Mouse (Mus musculus): ENCODE data around the gene Ptk7. TPM values are rescaled to one million over a fixed set of nuclear protein-coding genes. Genes with fewer than 3 reads are reported as not detected.
"Not testable (repeated sequence)": the region's sequence is repeated elsewhere in the genome, so short reads cannot be mapped to it uniquely, and the experiment has no call there.

Gene Ptk7
- total RNA-seq, 2 experiments from 2014 or later = 8.9 to 9.4 TPM

DNA sequence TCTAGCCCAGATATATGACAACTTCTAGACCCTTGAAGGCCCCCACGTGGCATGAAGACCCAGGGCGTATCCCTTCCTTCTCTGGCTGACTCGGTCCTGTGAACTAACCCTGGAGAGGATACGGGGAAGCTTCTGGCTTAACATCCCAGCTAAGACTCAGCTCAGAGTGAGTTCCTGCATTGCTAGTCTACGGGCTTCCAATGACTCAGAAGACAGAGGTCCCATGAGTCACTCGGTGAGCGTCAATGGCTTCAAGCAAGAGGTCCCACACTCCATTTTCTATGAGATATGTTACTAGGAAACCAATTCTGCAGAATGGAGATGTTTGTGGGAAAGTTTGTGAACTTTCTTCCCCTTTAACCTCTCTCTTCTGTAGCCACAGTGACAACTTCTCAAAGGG lies 54.8 kb downstream of the Ptk7 start:
- no peak for DNase-seq (ENCODE audit: extremely low spot score in 1 of 2, low spot score in 1 of 2)

DNA sequence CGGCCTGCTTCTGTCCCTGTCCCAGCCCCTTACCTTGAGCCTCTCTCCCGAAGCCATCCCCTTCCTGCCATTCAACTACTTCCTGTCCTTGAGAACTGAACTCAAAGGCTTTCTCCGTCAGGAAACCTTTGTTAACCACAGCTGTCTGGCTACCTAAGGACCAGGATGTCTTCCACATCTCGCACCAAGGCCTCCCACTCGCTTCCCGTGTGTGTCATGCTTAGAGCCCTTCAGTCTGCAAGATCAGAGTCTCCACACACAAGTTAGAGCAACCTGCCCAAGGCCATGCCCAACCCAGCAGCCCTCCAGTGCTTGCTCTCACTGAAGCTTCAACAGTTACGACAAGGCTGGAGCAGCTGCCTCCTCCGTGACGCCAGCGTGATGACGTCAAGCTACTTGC lies 58.3 kb downstream of the Ptk7 start:
- no peak for DNase-seq (ENCODE audit: extremely low spot score in 1 of 2, low spot score in 1 of 2)

DNA sequence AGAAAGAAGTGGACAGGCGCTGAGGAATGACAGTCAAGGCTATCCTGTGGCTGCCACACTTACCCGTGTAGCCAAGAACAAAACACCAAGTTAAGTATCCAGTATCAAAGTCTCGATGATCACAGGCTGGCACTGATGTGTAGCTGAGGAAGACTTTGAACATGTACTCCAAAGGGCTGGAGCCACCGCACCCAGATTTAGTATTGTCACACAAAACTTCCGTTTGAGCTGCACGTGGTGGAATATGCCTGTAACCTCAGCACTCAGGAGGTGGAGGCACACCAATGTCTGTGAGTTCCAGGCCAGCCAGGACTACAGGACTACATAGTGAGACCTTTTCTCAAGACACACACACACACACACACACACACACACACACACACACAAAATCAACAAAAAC lies 70.2 kb downstream of the Ptk7 start:
- DNase-seq (ENCODE audit: extremely low spot score in 1 of 2, low spot score in 1 of 2) = no peak

DNA sequence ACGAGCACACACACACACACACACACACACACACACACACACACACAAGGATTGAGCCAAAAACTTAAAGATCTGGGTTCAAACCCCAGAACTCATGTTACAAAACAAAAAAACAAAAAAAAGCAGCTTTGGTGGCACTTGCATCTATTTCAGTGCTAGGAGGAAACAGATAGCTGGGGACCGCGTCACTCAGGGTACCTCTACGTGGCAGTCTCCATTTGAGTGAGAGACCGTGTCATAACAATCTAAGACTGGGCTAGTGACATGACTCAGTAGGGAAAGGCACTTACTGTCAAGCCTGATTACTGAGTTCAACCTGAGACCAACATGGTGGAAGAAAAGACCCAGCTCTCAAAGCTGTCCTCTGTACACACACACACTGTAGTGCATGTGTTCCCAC lies 71.2 kb downstream of the Ptk7 start:
- no peak for DNase-seq (ENCODE audit: extremely low spot score in 1 of 2, low spot score in 1 of 2)

DNA sequence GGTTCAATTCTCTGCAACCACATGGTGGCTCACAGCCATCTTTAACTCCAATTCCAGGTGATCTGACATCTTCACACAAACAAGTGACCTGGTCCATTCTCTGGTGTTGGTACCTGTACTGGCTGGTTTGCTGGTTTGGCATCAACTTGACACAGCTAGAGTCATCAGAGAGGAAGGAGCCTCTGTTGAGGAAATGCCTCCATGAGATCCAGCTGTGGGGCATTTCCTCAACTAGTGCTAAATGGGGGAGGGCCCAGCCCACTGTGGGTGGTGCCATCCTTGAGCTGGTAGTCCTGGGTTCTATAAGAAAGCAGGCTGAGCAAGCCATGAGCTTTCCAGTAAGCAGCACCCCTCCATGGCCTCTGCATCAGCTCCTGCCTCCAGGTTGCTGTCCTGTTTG lies 72.0 kb downstream of the Ptk7 start:
- not testable (repeated sequence) for DNase-seq (ENCODE audit: extremely low spot score in 1 of 2, low spot score in 1 of 2)

DNA sequence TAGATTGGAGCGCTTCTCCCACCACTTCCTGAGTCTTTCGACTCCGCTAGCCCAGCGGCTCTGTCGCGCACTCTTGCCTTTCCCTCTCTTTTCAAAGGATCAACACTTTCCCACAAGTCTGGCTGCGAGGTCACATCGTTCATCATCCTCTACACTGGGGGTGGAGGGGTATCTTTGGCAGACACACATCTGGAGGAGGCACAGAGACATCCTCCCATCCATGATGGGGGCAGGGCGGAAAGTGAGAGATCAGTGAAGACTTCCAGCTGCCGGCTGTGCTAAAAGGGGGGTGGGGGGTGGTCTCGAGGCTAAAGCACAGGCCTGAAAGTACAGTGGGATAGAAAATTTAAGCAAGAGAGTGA lies 72.7 kb downstream of the Ptk7 start:
- no peak for DNase-seq (ENCODE audit: extremely low spot score in 1 of 2, low spot score in 1 of 2)

DNA sequence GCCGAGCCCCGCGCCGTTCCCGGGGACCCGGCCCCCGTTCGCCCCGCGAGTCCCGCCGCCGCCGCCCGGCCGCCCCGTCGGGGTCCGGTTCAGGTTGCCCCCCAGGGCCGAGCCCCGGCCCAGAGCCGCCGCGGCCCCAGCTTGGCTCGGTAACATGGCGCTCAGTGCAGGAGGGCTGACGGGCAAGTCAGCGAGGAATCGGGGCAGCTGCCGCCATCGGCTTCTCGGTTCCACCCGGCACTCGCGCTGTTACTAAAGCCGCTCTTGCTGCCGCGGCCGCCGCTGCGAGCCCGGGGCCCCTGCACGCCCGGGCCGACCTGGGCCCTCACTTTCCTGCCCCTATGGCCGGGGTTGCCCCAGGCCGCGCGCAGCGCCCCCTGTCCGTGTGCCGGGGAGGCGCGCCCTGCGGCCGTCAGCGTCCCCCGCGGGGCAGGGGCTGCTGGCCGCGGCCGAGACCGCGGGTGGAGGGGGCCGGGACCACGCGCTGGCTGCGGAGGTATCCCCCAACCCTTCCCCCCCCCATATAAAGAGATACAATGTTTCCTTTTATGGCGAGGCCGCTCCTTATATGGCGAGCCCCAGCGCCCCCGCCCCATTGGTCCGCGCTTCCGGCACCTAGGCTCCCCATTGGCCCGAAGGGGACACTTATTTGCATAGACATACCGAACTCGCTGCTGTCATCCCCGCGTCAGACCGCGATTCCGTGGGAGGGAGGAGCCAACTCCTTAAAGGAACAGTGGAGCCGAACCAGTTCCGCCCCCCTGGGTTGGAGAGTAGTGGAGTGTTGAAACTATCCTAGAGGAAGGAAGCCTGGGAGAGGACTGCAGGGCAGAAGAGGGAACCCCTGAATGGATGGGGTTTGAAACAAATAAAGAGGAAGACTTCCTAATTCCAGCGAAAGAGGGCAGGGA lies 73.4 kb downstream of the Ptk7 start, which contains the start of gene Srf:
Gene Srf (minus strand): TSS at position 503 of the 911 bp plus-strand sequence.
- peak; percentile 84 to 89 for DNase-seq (ENCODE audit: extremely low spot score in 1 of 2, low spot score in 1 of 2)

DNA sequence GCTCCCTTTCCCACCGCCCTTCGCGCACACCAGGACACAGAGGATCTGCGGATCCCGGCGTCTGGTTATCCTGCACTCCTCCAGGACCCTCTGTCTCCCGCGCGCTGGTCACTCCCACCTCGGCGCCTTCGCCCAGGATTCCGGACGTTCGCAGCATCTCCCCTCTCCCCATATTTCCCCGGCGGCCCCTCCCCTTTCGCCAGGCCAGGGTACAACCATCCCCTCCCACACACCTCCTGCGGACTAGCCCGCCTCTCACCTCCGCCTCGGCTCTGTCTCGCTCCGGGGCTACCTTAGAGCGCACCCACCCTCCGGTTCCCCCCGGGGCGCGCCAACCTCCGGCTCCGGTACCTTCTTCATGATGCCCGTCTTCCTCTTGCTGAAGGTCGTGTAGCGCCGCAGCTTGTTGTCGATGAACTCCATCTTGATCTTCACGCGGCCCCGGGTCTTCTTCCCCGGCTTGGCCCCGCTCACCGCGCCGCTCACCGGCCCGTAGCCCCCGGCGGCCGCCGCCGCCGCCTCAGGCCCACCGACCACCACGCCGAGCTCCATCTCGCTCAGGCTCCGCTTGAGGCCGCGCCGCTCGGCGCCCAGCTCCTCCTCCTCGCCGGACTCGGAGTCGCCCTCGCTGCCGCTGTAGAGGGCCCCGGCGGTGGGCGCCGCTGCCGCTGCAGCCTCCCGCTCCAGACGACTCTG lies 74.2 kb downstream of the Ptk7 start:
- no peak for DNase-seq (ENCODE audit: extremely low spot score in 1 of 2, low spot score in 1 of 2)

DNA sequence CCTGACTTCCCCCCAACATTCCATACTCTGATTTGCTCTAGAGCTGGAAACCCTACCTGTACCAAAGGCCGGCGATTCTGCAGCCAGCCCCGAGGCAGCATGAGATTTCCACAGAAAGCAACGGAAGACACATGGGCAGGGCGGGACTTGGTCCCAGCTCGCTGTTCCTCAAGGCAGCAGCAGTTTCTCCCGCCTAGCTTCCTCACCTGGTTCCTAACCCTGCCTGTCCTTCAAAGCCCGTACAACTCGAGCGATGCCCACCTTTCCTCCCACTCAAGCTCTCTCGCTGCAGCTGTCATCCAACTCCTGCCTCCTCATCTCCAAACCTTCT lies 74.7 kb downstream of the Ptk7 start:
- DNase-seq (ENCODE audit: extremely low spot score in 1 of 2, low spot score in 1 of 2) = peak in 1 of 2 experiments; percentile 33

DNA sequence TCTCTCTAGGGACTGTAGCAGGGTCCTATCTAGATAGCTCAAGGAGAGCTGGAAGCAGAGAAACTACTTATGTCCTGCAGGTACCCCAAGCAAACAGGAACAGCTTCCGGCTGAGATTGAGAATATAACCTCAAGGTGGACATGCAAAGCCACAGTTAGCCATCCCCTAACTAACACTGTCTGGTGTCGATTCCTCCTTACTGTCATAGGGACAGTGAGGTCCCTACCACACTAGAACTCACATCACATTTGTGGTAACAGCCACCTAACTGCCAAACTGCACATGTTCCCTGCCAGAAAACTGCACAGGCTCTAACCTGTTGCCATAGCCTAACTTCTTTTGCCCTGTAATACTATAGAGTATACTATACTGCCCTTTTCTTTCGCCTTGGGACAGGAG lies 75.4 kb downstream of the Ptk7 start:
- no peak for DNase-seq (ENCODE audit: extremely low spot score in 1 of 2, low spot score in 1 of 2)

DNA sequence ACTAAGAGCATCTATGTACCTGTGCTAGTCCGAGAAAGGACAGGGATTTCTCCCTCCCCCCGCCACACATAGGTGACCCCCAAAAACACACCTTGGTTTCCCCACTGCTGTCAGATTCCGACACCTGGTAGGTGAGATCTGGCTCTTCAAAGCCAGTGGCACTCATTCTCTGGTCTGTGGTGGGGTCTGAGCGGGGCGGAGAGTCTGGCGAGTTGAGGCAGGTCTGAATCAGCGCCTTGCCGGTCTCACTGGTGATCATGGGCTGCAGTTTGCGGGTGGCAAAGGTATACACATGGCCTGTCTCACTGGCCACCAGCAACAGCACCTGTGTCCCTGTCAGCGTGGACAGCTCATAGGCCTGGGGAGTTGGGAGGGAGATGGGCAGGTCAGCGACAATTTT lies 75.8 kb downstream of the Ptk7 start:
- DNase-seq (ENCODE audit: extremely low spot score in 1 of 2, low spot score in 1 of 2) = peak in 1 of 2 experiments; percentile 32

DNA sequence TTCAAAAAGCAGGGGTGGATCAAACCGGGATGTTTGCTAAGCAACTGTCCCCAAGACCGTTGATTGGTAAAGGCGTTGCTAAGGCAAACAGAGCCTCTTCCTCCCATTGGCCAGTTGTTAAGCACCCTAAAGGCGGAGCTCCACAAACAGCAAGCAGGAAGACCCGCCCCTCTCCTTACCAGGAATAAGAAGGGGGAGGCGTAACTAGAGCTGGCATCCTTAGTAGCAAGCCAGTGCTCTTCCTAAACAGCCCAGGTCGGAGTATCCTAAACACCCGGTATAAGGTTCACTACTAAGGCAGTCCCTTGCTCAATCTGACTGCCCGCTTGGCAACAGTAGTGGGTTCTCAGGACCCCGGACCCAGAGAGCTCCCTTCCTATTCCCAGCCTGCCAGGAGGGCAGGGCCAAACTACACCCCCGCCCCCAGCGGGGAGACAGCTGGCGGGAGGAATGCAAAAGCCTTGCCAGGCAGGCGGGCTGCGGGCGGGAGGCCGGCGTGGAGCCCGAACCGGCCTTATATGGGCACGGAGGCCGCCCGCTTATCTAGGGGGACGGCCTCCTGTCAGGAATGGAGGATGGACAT lies 76.4 kb downstream of the Ptk7 start:
- DNase-seq (ENCODE audit: extremely low spot score in 1 of 2, low spot score in 1 of 2) = peak; percentile 77 to 87

DNA sequence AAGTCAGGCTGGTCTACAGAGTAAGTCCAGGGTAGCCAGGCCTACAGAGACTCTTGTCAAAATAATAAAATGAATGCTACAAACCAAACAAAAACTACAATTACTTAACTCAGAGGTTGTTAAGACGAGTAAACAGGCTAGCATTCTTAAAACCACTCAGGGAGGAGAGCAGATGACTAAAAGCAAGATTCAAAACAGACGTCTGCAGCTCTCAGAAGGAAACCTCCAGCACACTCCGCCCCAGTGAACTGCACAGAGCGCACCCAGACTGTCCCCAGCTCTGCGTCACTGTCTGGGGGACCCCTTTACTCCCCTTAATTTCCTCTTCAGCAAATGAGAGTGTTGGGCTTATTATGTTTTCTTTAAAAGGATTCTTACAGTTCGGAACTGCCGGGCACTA lies 77.2 kb downstream of the Ptk7 start:
- no peak for DNase-seq (ENCODE audit: extremely low spot score in 1 of 2, low spot score in 1 of 2)

DNA sequence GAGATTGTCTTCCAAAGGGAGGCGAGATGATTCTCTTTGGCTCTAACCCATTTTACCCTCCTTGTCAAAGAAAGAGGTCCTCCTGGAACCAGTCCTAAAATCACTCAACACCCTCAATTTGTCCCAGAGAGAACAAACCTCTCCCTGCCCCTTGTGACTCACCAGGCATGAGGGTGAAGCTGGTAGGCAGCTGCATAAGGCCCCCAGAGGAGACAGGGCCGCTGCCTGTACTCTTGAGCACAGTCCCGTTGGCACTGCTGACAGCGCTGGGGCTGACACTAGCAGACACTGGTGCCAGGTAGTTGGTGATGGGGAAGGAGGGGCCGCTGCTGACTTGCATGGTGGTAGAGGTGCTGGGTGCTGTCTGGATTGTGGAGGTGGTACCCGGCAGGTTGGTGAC lies 77.9 kb downstream of the Ptk7 start:
- no peak for DNase-seq (ENCODE audit: extremely low spot score in 1 of 2, low spot score in 1 of 2)

DNA sequence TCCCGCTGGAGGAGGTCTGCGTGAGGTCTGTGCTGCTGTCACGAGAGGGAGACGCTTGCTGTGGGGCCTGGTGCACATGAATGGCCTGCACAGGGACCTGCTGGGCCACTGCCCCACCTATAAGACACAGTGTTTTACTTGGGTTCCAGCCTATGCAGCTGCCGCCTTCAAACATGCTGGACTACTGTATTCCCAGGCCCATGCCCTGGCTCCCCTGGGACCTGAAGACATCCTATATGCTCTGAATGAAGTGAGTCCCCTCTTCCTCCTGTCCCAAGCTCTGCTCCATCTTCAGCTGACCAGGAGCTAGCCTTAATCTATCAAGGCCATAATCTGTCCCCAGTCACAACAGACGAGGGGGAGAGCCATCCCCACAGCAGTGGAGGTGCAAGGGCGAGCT lies 78.4 kb downstream of the Ptk7 start:
- DNase-seq (ENCODE audit: extremely low spot score in 1 of 2, low spot score in 1 of 2) = no peak

DNA sequence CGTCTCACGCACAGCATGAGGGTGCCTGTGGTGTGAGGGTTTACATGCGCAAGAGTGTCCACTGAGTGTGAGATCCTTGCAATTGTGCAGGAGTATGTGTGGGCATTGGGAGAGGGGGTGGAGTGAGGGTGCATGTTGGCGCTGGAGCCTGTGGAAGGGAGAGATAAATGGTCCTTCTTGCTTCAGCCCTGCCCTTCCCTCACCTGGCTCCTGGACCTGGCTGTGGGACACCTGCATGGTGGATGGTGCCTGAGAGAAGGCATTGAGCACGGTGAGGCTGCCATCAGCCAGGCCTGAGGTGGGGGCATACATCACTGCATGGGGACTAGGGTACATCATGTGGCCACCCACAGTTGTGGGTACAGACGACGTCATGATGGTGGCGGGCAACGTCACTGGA lies 79.7 kb downstream of the Ptk7 start:
- DNase-seq (ENCODE audit: extremely low spot score in 1 of 2, low spot score in 1 of 2) = no peak

DNA sequence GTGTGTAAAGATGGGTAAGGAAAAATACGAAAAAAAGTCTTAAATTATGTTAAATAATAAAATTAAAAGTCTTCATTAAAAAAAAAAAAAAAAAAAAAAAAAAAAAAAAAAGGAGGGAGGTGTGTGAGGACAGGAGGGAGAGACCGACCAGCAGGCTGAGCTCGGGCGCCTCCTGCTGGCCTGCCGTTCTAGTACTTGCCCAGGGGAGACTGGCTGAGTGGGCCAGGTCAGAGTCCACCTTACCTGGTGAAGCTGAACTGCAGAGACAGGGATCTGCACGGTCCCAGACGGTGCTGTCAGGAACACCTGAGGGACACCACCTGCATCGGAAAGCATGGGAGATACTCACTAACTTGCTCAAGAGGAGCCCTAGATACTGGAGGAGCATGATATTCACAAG lies 80.1 kb downstream of the Ptk7 start:
- DNase-seq (ENCODE audit: extremely low spot score in 1 of 2, low spot score in 1 of 2) = peak in 1 of 2 experiments; percentile 53

DNA sequence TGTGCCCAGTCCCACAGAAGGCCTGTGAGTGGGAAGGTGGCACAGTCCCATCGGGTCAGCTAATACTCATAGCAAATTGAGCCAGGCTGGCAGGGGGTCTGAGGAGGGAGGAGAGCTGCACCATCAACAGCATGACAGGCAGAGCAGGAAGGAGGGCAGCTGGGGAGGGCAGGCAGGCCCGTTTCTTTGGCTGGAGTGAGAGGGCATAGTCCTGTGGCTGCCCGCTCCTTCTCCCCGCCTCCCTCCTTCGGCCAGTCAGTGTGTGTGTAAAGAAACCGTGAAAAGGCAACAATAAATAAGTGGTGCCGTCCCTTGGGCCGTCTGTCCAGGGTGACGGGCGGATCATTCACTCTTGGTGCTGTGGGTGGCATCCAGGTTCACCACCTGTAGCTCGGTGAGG lies 80.6 kb downstream of the Ptk7 start:
- DNase-seq (ENCODE audit: extremely low spot score in 1 of 2, low spot score in 1 of 2) = no peak

DNA sequence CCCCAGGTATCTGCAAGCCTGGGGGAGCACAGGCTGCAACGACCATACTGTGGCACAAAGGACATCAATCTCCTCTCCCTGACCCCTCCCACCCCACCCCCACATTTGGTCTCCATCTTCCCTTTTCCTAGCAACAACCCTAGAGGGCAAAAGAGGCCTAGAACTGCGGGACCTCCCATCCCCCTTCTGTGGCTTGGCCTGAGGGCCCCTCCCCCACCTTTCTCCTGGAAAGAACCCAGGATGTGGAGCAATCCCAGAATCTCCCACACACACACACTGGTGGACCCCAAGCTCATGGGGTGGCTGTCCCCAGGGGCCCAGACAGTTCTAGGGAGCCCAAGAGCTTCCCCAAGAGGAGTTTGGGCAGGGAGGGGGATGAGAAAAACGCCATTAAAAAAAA lies 81.4 kb downstream of the Ptk7 start:
- no peak for DNase-seq (ENCODE audit: extremely low spot score in 1 of 2, low spot score in 1 of 2)

DNA sequence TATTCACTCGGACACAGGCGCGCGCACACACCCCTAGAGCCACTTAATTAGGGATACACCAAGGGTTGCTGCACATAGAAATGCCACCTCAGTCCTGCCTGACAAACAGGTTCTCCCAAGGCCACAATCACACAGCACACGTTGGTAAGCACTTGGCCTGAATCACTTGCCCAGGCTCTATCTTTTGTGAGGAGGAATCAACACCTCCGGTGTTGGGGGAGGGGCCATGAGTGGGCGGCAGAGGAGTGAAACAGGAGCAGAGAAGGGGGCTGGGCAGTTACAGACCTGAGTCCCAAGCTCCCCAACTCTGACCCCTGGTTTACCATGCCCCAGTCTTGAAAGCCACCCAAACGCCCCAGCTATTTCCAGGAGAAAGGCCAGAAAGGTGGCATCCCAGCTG lies 82.3 kb downstream of the Ptk7 start:
- no peak for DNase-seq (ENCODE audit: extremely low spot score in 1 of 2, low spot score in 1 of 2)

DNA sequence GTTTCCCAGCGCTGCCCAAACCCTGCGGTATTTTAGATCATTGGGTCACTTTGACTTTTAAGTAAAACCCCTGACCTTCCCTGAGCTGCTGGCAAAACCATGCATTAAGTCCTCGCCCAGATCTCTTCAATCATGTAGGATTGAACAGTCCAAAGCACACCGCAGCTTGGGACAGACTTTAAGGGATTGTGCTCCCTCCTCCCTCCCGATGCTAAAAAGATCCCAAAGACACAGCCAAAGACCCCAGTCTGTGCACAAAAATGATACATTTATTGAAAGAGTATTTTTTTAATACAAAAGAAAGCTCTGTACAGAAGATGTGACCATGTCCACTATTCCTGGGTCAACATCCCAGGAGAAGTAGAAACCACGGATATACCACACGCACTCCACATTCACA lies 82.7 kb downstream of the Ptk7 start:
- DNase-seq (ENCODE audit: extremely low spot score in 1 of 2, low spot score in 1 of 2) = no peak
